Mouse (Mus musculus) ES-E14 (cell line): ENCODE measurements at regions not wholly inside any gene's neighbourhood (a gene's known extent, or its start where the extent isn't known, plus 50 kb on each side); places are given as distances from the start of the nearest gene placed in this dataset.

ENCODE experiments used
- CHD2 ChIP-seq: IDR thresholded peaks from 2 replicates; pipeline ENCODE4 v1.6.1; 2014; ENCODE audit warnings: mild to moderate bottlenecking, low read depth, low read length, inconsistent platforms
- HCFC1 ChIP-seq: IDR thresholded peaks from 2 replicates; pipeline ENCODE4 v1.6.1; 2012; ENCODE audit warnings: low read length, inconsistent platforms, borderline replicate concordance; ENCODE audit not compliant: insufficient read depth
- MAFK ChIP-seq: IDR thresholded peaks from 2 replicates; pipeline ENCODE4 v1.6.1; 2014; ENCODE audit warnings: mild to moderate bottlenecking, low read depth, low read length, inconsistent platforms; ENCODE audit not compliant: insufficient read depth
- ZC3H11A ChIP-seq: IDR thresholded peaks from 2 replicates; pipeline ENCODE4 v1.6.1; 2012; ENCODE audit warnings: low read depth, mild to moderate bottlenecking, inconsistent platforms, low read length, borderline replicate concordance

- no peak for TF ChIP-seq ZC3H11A
- no peak for TF ChIP-seq MAFK
- TF ChIP-seq CHD2, result no peak
- TF ChIP-seq HCFC1, result no peak
Observed at GRCm38 (mm10) chr5:106313874-106314273, 144.1 kb downstream of the Barhl2 start.
